In the genomic region with DNA sequence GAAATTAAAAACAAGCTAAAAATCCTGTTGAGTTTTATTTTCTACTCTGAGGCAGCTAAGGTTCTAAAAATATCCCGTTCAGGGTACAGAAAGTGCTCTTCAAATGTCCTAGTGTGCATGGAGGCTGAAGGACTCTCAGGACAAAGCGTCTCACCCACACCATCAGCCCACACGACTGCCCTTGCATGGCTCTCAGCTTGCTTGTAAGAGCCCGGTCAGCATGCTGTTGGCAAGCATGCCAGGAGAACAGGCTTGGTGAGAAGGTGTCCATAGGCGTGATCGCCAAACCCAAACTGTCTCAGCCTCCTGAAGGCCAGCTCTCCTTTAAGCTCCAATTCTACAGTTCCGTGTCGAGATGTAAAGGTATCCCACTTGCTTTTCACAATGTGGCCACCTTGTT, we compare ENCODE assay signal across 11 mouse cellular contexts. TPM values are rescaled to one million over a fixed set of nuclear protein-coding genes. Genes with fewer than 3 reads are reported as not detected.
DNase-seq lines count a peak whose midpoint lies in the region; TF ChIP-seq lines count a peak whose summit lies in the region.
"Had no signal": no experiment of that assay in that cellular context is flagged by ENCODE, and none has a peak within 500 bp of the region (broad histone marks: within the 10 kb centered on the region; RNA-seq: fewer than 3 reads in every experiment).

No protein-coding gene starts in this region.

- DNase-seq in heart, adult 2 months: peak; percentile 27 to 36
- no peak for DNase-seq in heart, postnatal 36 days
- peak; percentile 18 for DNase-seq in testis, postnatal 14 days (ENCODE audit: low spot score)
- no peak for DNase-seq in testis, postnatal 10 days (ENCODE audit: low spot score)
- DNase-seq in kidney, postnatal 25 days: peak; percentile 5 to 72
- no peak for DNase-seq in natural killer cell, adult 2 months (ENCODE audit: low spot score in 2 of 2)
- no peak for DNase-seq in embryonic facial prominence, embryonic 10.5 days (ENCODE audit: low spot score)
- DNase-seq: retina, postnatal 1 day had no signal

- TF ChIP-seq EP300 in heart, adult 2 months (IDR thresholded peaks at IDR 0.05; ENCODE audit: insufficient read depth, low read depth, low read length): 0 out of 2 replicates have a peak, but pooled peaks have one; percentile 13

- no peaks in the 10 kb centered on the region for H3K36me3 ChIP-seq in heart, adult 2 months (ENCODE audit: control insufficient read depth, insufficient read depth, low read length)
- H3K36me3 ChIP-seq in embryonic facial prominence, embryonic 10.5 days (replicated peaks): no peaks in the 10 kb centered on the region

- 70% methylated on average over 8 of the region's 8 CpGs for WGBS in heart, adult 2 months
- 89% methylated on average over 8 of the region's 8 CpGs for WGBS in embryonic facial prominence, embryonic 10.5 days

- H3K9ac ChIP-seq in heart, adult 2 months (ENCODE audit: low read depth, low read length): no peak overlapping the region

- no peaks in the 10 kb centered on the region for H3K27me3 ChIP-seq in heart, adult 2 months (ENCODE audit: control insufficient read depth, insufficient read depth, low read length)
- H3K27me3 ChIP-seq in embryonic facial prominence, embryonic 10.5 days (replicated peaks; ENCODE audit: low read depth, poor library complexity, severe bottlenecking): no peaks in the 10 kb centered on the region

- H3K27ac ChIP-seq in heart, adult 2 months: peak overlapping the region; percentile 44
- H3K27ac ChIP-seq in embryonic facial prominence, embryonic 10.5 days (replicated peaks): no peak overlapping the region
- H3K27ac ChIP-seq: kidney, postnatal 0 days had no signal

- no peaks in the 10 kb centered on the region for H3K79me2 ChIP-seq in heart, adult 2 months (replicated peaks; ENCODE audit: control insufficient read depth, insufficient read depth, low read length)

- TF ChIP-seq CTCF in heart, adult 2 months (IDR thresholded peaks at IDR 0.05): no peak

- TF ChIP-seq POLR2A in heart, adult 2 months (IDR thresholded peaks at IDR 0.05; ENCODE audit: insufficient read depth, low read depth, low read length): no peak

- H3K4me3 ChIP-seq in heart, adult 2 months: no peak overlapping the region
- no peak overlapping the region for H3K4me3 ChIP-seq in embryonic facial prominence, embryonic 10.5 days
- H3K4me3 ChIP-seq: myocyte had no signal

- no peaks in the 10 kb centered on the region for H3K9me3 ChIP-seq in embryonic facial prominence, embryonic 10.5 days
- H3K9me3 ChIP-seq: megakaryocyte, embryonic 14.5 days had no signal

- intact Hi-C loops in heart, adult 2 months (cut with DNase I): no loop called here
- intact Hi-C loops in heart, postnatal 36 days (cut with DNase I): no loop called here

- H3K4me1 ChIP-seq in heart, adult 2 months (ENCODE audit: control insufficient read depth, insufficient read depth, low read length): peaks cover 2% of the 10 kb centered on the region; the same call in 1 of the 2 replicates
- H3K4me1 ChIP-seq in embryonic facial prominence, embryonic 10.5 days: peaks cover 3% of the 10 kb centered on the region; the same call in 1 of the 2 replicates

RNA-seq across cellular contexts. Expression of a gene that starts 29.7 kb away (rescaled TPM):
- total RNA-seq in heart, adult 2 months (2021): 10 to 100 TPM; 13.6 to 13.7 TPM
- polyA plus RNA-seq in heart, adult 2 months (2012; rRNA removed): 6.2 and 9.9 TPM in 2 replicates
- total RNA-seq in heart, postnatal 36 days (2021): 10 to 100 TPM; 13.8 to 14.7 TPM
- polyA plus RNA-seq in embryonic facial prominence, embryonic 10.5 days (2016; fragmentation: Nextera tagmentation; extraction: Ambion mirVana): 63.9 and 68.7 TPM in 2 replicates

Comparison
In these comparisons a context has a peak if more than half of its experiments do, and no peak if none do; other contexts are left out.
1. DNase-seq: peak in heart, adult 2 months (2 of 2), testis, postnatal 14 days (single experiment) and kidney, postnatal 25 days (2 of 2); none in heart, postnatal 36 days (0 of 2), testis, postnatal 10 days (single experiment), natural killer cell, adult 2 months (0 of 2) and embryonic facial prominence, embryonic 10.5 days (single experiment).